Mouse (Mus musculus) CD4-positive helper T cell, adult 2 months (primary cell): ENCODE results near the gene Gm26992.

ENCODE experiments used
- DNase-seq: peaks from one replicate; pipeline ENCODE4 v3.0.0-alpha.2; 2012; ENCODE audit warnings: low read depth, missing footprints, low spot score

The Gm26992 gene

GRCm38 (mm10) chrX:103483047-103483446 lies 61.2 kb downstream of the Gm26992 start:
- DNase-seq: no peak

GRCm38 (mm10) chrX:103484050-103484449 lies 62.2 kb downstream of the Gm26992 start:
- peak; percentile 38 for DNase-seq

GRCm38 (mm10) chrX:103490853-103491252 lies 69.0 kb downstream of the Gm26992 start:
- no peak for DNase-seq

GRCm38 (mm10) chrX:103492398-103493256 lies 70.8 kb downstream of the Gm26992 start:
- peak; percentile 13 for DNase-seq

- peak; percentile 91 for DNase-seq
Observed at GRCm38 (mm10) chrX:103493351-103494173, 71.8 kb downstream of the Gm26992 start.

GRCm38 (mm10) chrX:103499374-103499773 lies 77.6 kb downstream of the Gm26992 start:
- DNase-seq: no peak

- DNase-seq: no peak
Observed at GRCm38 (mm10) chrX:103500137-103500536, 78.3 kb downstream of the Gm26992 start.

- no peak for DNase-seq
Observed at GRCm38 (mm10) chrX:103508218-103508617, 86.4 kb downstream of the Gm26992 start.

- peak; percentile 32 for DNase-seq
Observed at GRCm38 (mm10) chrX:103509168-103510019, 87.6 kb downstream of the Gm26992 start.

- no peak for DNase-seq
Observed at GRCm38 (mm10) chrX:103514782-103515181, 93.0 kb downstream of the Gm26992 start.

- DNase-seq: no peak
Observed at GRCm38 (mm10) chrX:103515346-103515745, 93.5 kb downstream of the Gm26992 start.

GRCm38 (mm10) chrX:103518798-103519197 lies 97.0 kb downstream of the Gm26992 start:
- DNase-seq: no peak

GRCm38 (mm10) chrX:103519547-103519946 lies 97.7 kb downstream of the Gm26992 start:
- no peak for DNase-seq

GRCm38 (mm10) chrX:103521221-103521716 lies 99.5 kb downstream of the Gm26992 start:
- DNase-seq: no peak

- peak; percentile 72 for DNase-seq
Observed at GRCm38 (mm10) chrX:103529185-103529584, 107.4 kb downstream of the Gm26992 start.
